Comparison of ENCODE assay signal across 20 mouse cellular contexts in the genomic region with DNA sequence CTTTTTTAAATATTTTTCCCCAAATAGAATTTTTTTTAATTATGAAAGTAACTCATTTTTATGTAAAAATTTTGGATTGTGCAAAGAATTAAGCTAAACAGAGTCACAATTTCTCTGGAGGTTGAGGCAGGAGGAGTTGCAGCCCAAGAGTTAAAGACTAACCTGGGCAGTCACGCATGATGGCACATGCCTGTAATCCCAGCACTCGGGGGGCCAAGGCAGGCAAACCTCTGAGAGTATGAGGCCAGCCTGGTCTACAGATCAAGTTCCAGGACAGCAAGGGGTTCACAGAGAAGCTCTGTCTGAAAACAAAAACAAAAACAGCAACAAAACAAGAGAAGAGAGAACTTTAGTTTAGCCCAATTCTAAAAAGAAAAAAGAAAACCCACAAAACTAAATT. TPM values are rescaled to one million over a fixed set of nuclear protein-coding genes. Genes with fewer than 3 reads are reported as not detected.
DNase-seq lines count a peak whose midpoint lies in the region; ATAC-seq lines count a peak whose summit lies in the region.
"Had no signal": no experiment of that assay in that cellular context is flagged by ENCODE, and none has a peak within 500 bp of the region (broad histone marks: within the 10 kb centered on the region; RNA-seq: fewer than 3 reads in every experiment).

No protein-coding gene starts in this region.

- H3K27me3 ChIP-seq in megakaryocyte, embryonic 14.5 days (replicated peaks): peaks cover 12% of the 10 kb centered on the region
- no peaks in the 10 kb centered on the region for H3K27me3 ChIP-seq in embryonic facial prominence, embryonic 10.5 days (replicated peaks; ENCODE audit: low read depth, poor library complexity, severe bottlenecking)
- H3K27me3 ChIP-seq: forebrain, embryonic 13.5 days had no signal

- intact Hi-C loops in heart, postnatal 10 days (cut with DNase I): no loop called here

- ATAC-seq in megakaryocyte, adult 5-6 weeks (ENCODE audit: poor library complexity, severe bottlenecking): no peak
- ATAC-seq in inflammation-experienced regulatory T-cells, adult 6 months: no peak
- ATAC-seq: CD4-positive, CD25-positive, alpha-beta regulatory T cell, adult 4 months; forebrain, embryonic 13.5 days; forebrain, postnatal 0 days had no signal

- no peak overlapping the region for H3K27ac ChIP-seq in embryonic facial prominence, embryonic 10.5 days (replicated peaks)
- H3K27ac ChIP-seq: forebrain, embryonic 13.5 days had no signal

- DNase-seq in heart, adult 11 months: peak; percentile 64
- no peak for DNase-seq in heart, postnatal 10 days
- DNase-seq in kidney, postnatal 25 days: peak; percentile 73 to 86
- no peak for DNase-seq in embryonic facial prominence, embryonic 10.5 days (ENCODE audit: low spot score)
- DNase-seq: adrenal gland, adult 8-10 months; adrenal gland, postnatal 36 days; B cell, adult 2 months; cerebellum, adult 11 months; cerebellum, adult 9-10 months; cerebellum, postnatal 25 days; forebrain, postnatal 0 days; gastrocnemius, postnatal 14 days; heart, postnatal 36 days had no signal

- peak overlapping the region; percentile 56 for H3K4me3 ChIP-seq in megakaryocyte, embryonic 14.5 days (replicated peaks)
- no peak overlapping the region for H3K4me3 ChIP-seq in embryonic facial prominence, embryonic 10.5 days
- H3K4me3 ChIP-seq: forebrain, embryonic 13.5 days; heart, embryonic 12.5 days had no signal

- H3K9me3 ChIP-seq in megakaryocyte, embryonic 14.5 days: peaks cover 6% of the 10 kb centered on the region
- no peaks in the 10 kb centered on the region for H3K9me3 ChIP-seq in embryonic facial prominence, embryonic 10.5 days
- H3K9me3 ChIP-seq: forebrain, embryonic 13.5 days; heart, embryonic 12.5 days had no signal

- peaks cover 45% of the 10 kb centered on the region for H3K4me1 ChIP-seq in megakaryocyte, embryonic 14.5 days
- H3K4me1 ChIP-seq in embryonic facial prominence, embryonic 10.5 days: no peaks in the 10 kb centered on the region
- H3K4me1 ChIP-seq: forebrain, embryonic 13.5 days; heart, embryonic 12.5 days had no signal

- H3K36me3 ChIP-seq in megakaryocyte, embryonic 14.5 days (replicated peaks; ENCODE audit: low read length): peaks cover 8% of the 10 kb centered on the region
- H3K36me3 ChIP-seq in embryonic facial prominence, embryonic 10.5 days (replicated peaks): no peaks in the 10 kb centered on the region
- H3K36me3 ChIP-seq: G1E; heart, embryonic 12.5 days had no signal

- WGBS in embryonic facial prominence, embryonic 10.5 days: 58% methylated on average over 2 of the region's 2 CpGs

RNA-seq across cellular contexts. Expression of gene Adap2, which starts 10.3 kb away (rescaled TPM):
- 10 to 100 TPM in 1 of 2 experiments, 1 to 10 TPM in 1; 8.8 to 18.4 TPM for total RNA-seq in heart, postnatal 10 days (2021)
- polyA plus RNA-seq in megakaryocyte, embryonic 14.5 days (2012; ENCODE audit: insufficient read depth, low replicate concordance): 4.2 TPM in 1 of 2 replicates, not detected in the other
- 2.7 and 3.7 TPM in 2 replicates for total RNA-seq in megakaryocyte, adult 5-6 weeks (2015)
- total RNA-seq in megakaryocyte, adult 5-6 weeks (2017): 4.2 and 5.8 TPM in 2 replicates
- 0.64 and 0.69 TPM in 2 replicates for polyA plus RNA-seq in embryonic facial prominence, embryonic 10.5 days (2016; fragmentation: Nextera tagmentation; extraction: Ambion mirVana)
- under 1 TPM in 1 of 3 experiments, not detected in 2; 0.47 TPM for polyA plus RNA-seq in inflammation-experienced regulatory T-cells, adult 6 months (2017; shearing (Covaris generic))
- total RNA-seq: G1E had no signal
- polyA plus RNA-seq: G1E had no signal

RNA-seq across cellular contexts. Expression of gene Rnf135, which starts 19.4 kb away (rescaled TPM):
- total RNA-seq in heart, postnatal 10 days (2021): 10 to 100 TPM in 1 of 2 experiments, 1 to 10 TPM in 1; 7.7 to 10.4 TPM
- polyA plus RNA-seq in megakaryocyte, embryonic 14.5 days (2012; ENCODE audit: insufficient read depth, low replicate concordance): 2.6 and 3.6 TPM in 2 replicates
- 4.8 and 9.1 TPM in 2 replicates for total RNA-seq in megakaryocyte, adult 5-6 weeks (2015)
- total RNA-seq in megakaryocyte, adult 5-6 weeks (2017): 4.4 and 4.7 TPM in 2 replicates
- 5.4 and 6.5 TPM in 2 replicates for polyA plus RNA-seq in embryonic facial prominence, embryonic 10.5 days (2016; fragmentation: Nextera tagmentation; extraction: Ambion mirVana)
- polyA plus RNA-seq in inflammation-experienced regulatory T-cells, adult 6 months (2017; shearing (Covaris generic)): 10 to 100 TPM; 10.2 to 12.1 (median 11.1) TPM

RNA-seq across cellular contexts. Expression of gene Tefm, which starts 22.2 kb away (rescaled TPM):
- total RNA-seq in heart, postnatal 10 days (2021): 10 to 100 TPM; 22.6 to 23.7 TPM
- 0.44 TPM in 1 of 2 replicates, not detected in the other for polyA plus RNA-seq in megakaryocyte, embryonic 14.5 days (2012; ENCODE audit: insufficient read depth, low replicate concordance)
- total RNA-seq in megakaryocyte, adult 5-6 weeks (2015): 9.7 and 11.4 TPM in 2 replicates
- 10.4 and 11.4 TPM in 2 replicates for total RNA-seq in megakaryocyte, adult 5-6 weeks (2017)
- 38.3 and 39.2 TPM in 2 replicates for polyA plus RNA-seq in embryonic facial prominence, embryonic 10.5 days (2016; fragmentation: Nextera tagmentation; extraction: Ambion mirVana)
- polyA plus RNA-seq in inflammation-experienced regulatory T-cells, adult 6 months (2017; shearing (Covaris generic)): 10 to 100 TPM; 18.9 to 34.9 (median 32.5) TPM

RNA-seq across cellular contexts. Expression of gene Rhot1, which starts 44.6 kb away (rescaled TPM):
- 10 to 100 TPM; 67.4 to 72.5 TPM for total RNA-seq in heart, postnatal 10 days (2021)
- polyA plus RNA-seq in megakaryocyte, embryonic 14.5 days (2012; ENCODE audit: insufficient read depth, low replicate concordance): 2.6 and 3.2 TPM in 2 replicates
- total RNA-seq in megakaryocyte, adult 5-6 weeks (2015): 42.5 and 45.0 TPM in 2 replicates
- total RNA-seq in megakaryocyte, adult 5-6 weeks (2017): 34.6 and 37.8 TPM in 2 replicates
- 50.0 and 53.1 TPM in 2 replicates for polyA plus RNA-seq in embryonic facial prominence, embryonic 10.5 days (2016; fragmentation: Nextera tagmentation; extraction: Ambion mirVana)
- polyA plus RNA-seq in inflammation-experienced regulatory T-cells, adult 6 months (2017; shearing (Covaris generic)): 10 to 100 TPM; 20.6 to 30.8 (median 29.8) TPM

Comparison
In these comparisons a context has a peak if more than half of its experiments do, and no peak if none do; other contexts are left out.
1. DNase-seq: peak in heart, adult 11 months (single experiment) and kidney, postnatal 25 days (2 of 2); none in heart, postnatal 10 days (0 of 2) and embryonic facial prominence, embryonic 10.5 days (single experiment).